Mouse (Mus musculus): ENCODE measurements around the gene Ctsz. TPM values are rescaled to one million over a fixed set of nuclear protein-coding genes. Genes with fewer than 3 reads are reported as not detected.
A peak's percentile ranks its signal among the peaks of the same experiment; 100 is the strongest.

Ctsz gene
- polyA plus RNA-seq, 1 experiment, result 244 TPM

DNA sequence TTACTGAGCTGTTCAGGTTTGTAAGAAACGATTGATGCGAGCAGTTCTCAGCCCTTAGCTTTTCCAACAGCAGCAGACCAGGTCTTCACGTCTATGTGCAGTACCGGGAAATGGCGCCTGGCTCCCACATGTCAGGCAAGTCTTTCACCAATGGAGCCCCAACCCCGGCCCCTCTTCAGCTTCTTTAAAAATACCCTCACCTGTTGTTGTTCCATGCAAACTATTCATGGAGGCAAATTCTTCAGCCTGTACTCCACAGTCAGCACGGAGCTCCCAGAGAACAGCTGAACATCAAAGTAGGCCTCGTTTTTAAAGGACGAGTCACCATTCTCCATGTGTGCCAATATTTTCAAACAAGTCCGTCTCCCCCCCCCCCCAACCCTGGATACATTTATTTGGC, 42.2 kb downstream of the Ctsz start:
- no peak overlapping the region for H3K4me3 ChIP-seq
- peak overlapping the region; percentile 27 for H3K4me2 ChIP-seq (ENCODE audit: low read depth)
- TF ChIP-seq TCF12 (IDR thresholded peaks at IDR 0.05; ENCODE audit: insufficient read depth, poor library complexity, severe bottlenecking) (peak; percentile 21), MAX (IDR thresholded peaks at IDR 0.05; ENCODE audit: low read depth) (no peak), MYOD1 (IDR thresholded peaks at IDR 0.05; ENCODE audit: control insufficient read depth in 1 of 3, insufficient read length in 2 of 3, low read depth in 2 of 3) (peak in 2 of 3 experiments; percentile 27 to 52), E2F4 (IDR thresholded peaks at IDR 0.05; ENCODE audit: insufficient read depth) (no peak), MYOG (IDR thresholded peaks at IDR 0.05; ENCODE audit: control insufficient read depth in 1 of 3, insufficient read depth in 1 of 3, insufficient read length in 2 of 3, low read depth in 2 of 3) (no peak)
- no peaks in the 10 kb centered on the region for H3K27me3 ChIP-seq (ENCODE audit: control insufficient read depth, insufficient read depth, insufficient read length)
- no peaks in the 10 kb centered on the region for H3K79me2 ChIP-seq (ENCODE audit: control insufficient read depth, insufficient read depth)
- H3ac ChIP-seq (ENCODE audit: control insufficient read depth, insufficient read length), result no peak overlapping the region
- no peaks in the 10 kb centered on the region for H3K36me3 ChIP-seq (ENCODE audit: control insufficient read depth, insufficient read depth)

DNA sequence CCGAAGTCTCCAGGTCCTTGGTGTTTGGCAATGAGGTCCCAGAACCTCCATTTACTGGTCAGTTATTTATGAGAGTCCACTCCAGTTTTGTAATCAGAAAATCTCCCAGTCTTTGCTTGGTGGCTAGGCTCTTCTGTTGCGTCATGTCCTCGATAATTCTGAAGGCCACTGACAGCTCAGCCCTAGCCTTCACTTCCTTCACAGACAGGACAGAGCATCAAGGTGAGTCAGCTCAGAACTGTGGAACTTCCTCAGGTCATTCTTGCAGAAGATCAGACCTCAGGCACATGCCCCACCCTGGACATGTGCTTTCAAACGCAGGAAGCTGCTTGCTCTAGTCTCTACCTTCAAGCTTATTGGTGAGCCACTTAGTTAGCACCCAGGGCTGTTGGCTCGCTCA, 45.5 kb downstream of the Ctsz start:
- Histone ChIP-seq H3K27me3 (ENCODE audit: control insufficient read depth, insufficient read depth, insufficient read length) (no peaks in the 10 kb centered on the region), H3K4me3 (no peak overlapping the region), H3K4me2 (ENCODE audit: low read depth) (no peak overlapping the region), H3K36me3 (ENCODE audit: control insufficient read depth, insufficient read depth) (no peaks in the 10 kb centered on the region), H3K79me2 (ENCODE audit: control insufficient read depth, insufficient read depth) (no peaks in the 10 kb centered on the region), H3ac (ENCODE audit: control insufficient read depth, insufficient read length) (no peak overlapping the region)
- TF ChIP-seq CEBPB (IDR thresholded peaks at IDR 0.05; ENCODE audit: insufficient read depth, poor library complexity, severe bottlenecking), result no peak
- no peak for TF ChIP-seq MYOG (IDR thresholded peaks at IDR 0.05; ENCODE audit: control insufficient read depth in 1 of 3, insufficient read depth in 1 of 3, insufficient read length in 2 of 3, low read depth in 2 of 3)
- no peak for TF ChIP-seq SRF (IDR thresholded peaks at IDR 0.05; ENCODE audit: control insufficient read depth, insufficient read length, low read depth)
- no peak for TF ChIP-seq POLR2A (IDR thresholded peaks at IDR 0.05; ENCODE audit: insufficient read length, low read depth)
- no peak for TF ChIP-seq MAX (IDR thresholded peaks at IDR 0.05; ENCODE audit: low read depth)
- TF ChIP-seq TCF3 (IDR thresholded peaks at IDR 0.05; ENCODE audit: insufficient read length, low read depth), result no peak
- TF ChIP-seq MYOD1 (IDR thresholded peaks at IDR 0.05; ENCODE audit: control insufficient read depth in 1 of 3, insufficient read length in 2 of 3, low read depth in 2 of 3), result no peak
- no peak for TF ChIP-seq POLR2AphosphoS2 (IDR thresholded peaks at IDR 0.05; ENCODE audit: insufficient read length, low read depth)
- no peak for TF ChIP-seq USF1 (IDR thresholded peaks at IDR 0.05; ENCODE audit: low read depth)
- TF ChIP-seq REST (IDR thresholded peaks at IDR 0.05; ENCODE audit: insufficient read depth, insufficient read length), result no peak
- no peak for TF ChIP-seq E2F4 (IDR thresholded peaks at IDR 0.05; ENCODE audit: insufficient read depth)
- no peak for TF ChIP-seq TCF12 (IDR thresholded peaks at IDR 0.05; ENCODE audit: insufficient read depth, poor library complexity, severe bottlenecking)

DNA sequence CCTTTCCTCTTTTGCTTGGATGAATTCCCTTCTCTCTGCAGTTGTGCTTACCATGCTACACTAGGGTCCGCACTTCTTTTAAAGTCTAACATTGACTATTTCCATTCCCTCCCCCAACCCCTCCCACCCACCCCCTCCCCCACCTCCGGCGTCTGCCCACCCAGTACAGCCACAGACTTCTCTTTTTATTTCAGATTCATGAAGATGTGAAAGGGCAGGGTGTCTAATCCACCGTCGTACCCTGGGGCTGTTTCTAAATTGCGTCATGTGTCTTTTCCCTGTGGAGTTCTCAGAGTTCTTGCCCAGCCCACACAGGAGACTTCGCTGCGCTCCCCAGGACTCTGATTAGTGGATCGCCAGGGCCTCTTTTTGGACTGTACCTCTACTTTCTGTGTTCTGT, 46.3 kb downstream of the Ctsz start:
- no peaks in the 10 kb centered on the region for H3K27me3 ChIP-seq (ENCODE audit: control insufficient read depth, insufficient read depth, insufficient read length)
- no peak overlapping the region for H3K4me3 ChIP-seq
- TF ChIP-seq MYOG (IDR thresholded peaks at IDR 0.05; ENCODE audit: control insufficient read depth in 1 of 3, insufficient read depth in 1 of 3, insufficient read length in 2 of 3, low read depth in 2 of 3) (no peak), REST (IDR thresholded peaks at IDR 0.05; ENCODE audit: insufficient read depth, insufficient read length) (no peak), E2F4 (IDR thresholded peaks at IDR 0.05; ENCODE audit: insufficient read depth) (no peak), CEBPB (IDR thresholded peaks at IDR 0.05; ENCODE audit: insufficient read depth, poor library complexity, severe bottlenecking) (no peak), TCF3 (IDR thresholded peaks at IDR 0.05; ENCODE audit: insufficient read length, low read depth) (no peak), MYOD1 (IDR thresholded peaks at IDR 0.05; ENCODE audit: control insufficient read depth in 1 of 3, insufficient read length in 2 of 3, low read depth in 2 of 3) (no peak), POLR2A (IDR thresholded peaks at IDR 0.05; ENCODE audit: insufficient read length, low read depth) (no peak), MAX (IDR thresholded peaks at IDR 0.05; ENCODE audit: low read depth) (no peak), USF1 (IDR thresholded peaks at IDR 0.05; ENCODE audit: low read depth) (no peak), POLR2AphosphoS2 (IDR thresholded peaks at IDR 0.05; ENCODE audit: insufficient read length, low read depth) (no peak), TCF12 (IDR thresholded peaks at IDR 0.05; ENCODE audit: insufficient read depth, poor library complexity, severe bottlenecking) (no peak), SRF (IDR thresholded peaks at IDR 0.05; ENCODE audit: control insufficient read depth, insufficient read length, low read depth) (no peak)
- no peaks in the 10 kb centered on the region for H3K79me2 ChIP-seq (ENCODE audit: control insufficient read depth, insufficient read depth)
- H3ac ChIP-seq (ENCODE audit: control insufficient read depth, insufficient read length), result no peak overlapping the region
- no peaks in the 10 kb centered on the region for H3K36me3 ChIP-seq (ENCODE audit: control insufficient read depth, insufficient read depth)
- H3K4me2 ChIP-seq (ENCODE audit: low read depth), result no peak overlapping the region

DNA sequence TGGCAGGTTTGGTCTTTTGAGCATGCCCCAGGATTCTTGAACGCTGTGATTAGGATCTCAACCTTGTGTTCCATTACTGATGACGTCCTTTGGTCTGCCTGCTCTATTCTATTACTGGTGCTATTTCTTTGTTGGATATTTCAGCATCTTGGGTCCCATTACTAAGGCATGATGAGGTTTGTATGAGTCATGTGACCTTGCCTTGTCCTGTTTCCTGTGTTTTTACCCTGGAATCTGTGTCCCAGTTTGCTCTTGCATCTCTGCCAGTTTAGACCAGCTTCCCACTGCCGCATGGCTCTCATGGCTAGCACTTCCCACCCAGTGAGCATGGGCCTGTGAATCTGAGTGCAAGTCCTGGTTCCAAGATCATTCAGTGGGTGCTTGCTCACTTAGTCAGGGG, 46.9 kb downstream of the Ctsz start:
- Histone ChIP-seq H3ac (ENCODE audit: control insufficient read depth, insufficient read length) (no peak overlapping the region), H3K79me2 (ENCODE audit: control insufficient read depth, insufficient read depth) (no peaks in the 10 kb centered on the region), H3K4me3 (no peak overlapping the region), H3K4me2 (ENCODE audit: low read depth) (no peak overlapping the region), H3K36me3 (ENCODE audit: control insufficient read depth, insufficient read depth) (no peaks in the 10 kb centered on the region), H3K27me3 (ENCODE audit: control insufficient read depth, insufficient read depth, insufficient read length) (no peaks in the 10 kb centered on the region)
- no peak for TF ChIP-seq REST (IDR thresholded peaks at IDR 0.05; ENCODE audit: insufficient read depth, insufficient read length)
- peak; percentile 26 for TF ChIP-seq USF1 (IDR thresholded peaks at IDR 0.05; ENCODE audit: low read depth)
- no peak for TF ChIP-seq TCF3 (IDR thresholded peaks at IDR 0.05; ENCODE audit: insufficient read length, low read depth)

DNA sequence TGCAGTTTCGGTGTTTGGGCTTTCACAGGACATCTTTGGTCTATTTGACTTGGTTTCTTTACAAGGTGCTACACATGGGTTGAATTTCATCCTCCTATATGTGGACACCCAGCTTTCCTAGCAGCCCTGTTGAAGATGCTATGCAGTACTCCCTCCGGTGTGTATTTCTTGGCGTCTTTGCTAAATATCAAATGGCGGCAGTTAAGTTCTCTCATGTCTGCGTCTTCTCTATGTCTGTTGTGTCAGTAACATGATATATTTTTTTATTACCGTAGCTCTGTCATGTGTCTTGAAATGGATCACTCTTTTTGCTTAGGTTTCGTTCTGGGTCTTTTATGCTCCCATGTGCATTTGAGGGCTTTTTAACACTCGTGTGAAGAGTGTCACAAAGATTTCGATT, 57.8 kb downstream of the Ctsz start:
- H3K79me2 ChIP-seq (ENCODE audit: control insufficient read depth, insufficient read depth), result no peaks in the 10 kb centered on the region
- H3K27me3 ChIP-seq (ENCODE audit: control insufficient read depth, insufficient read depth, insufficient read length), result no peaks in the 10 kb centered on the region
- no peak overlapping the region for H3K4me3 ChIP-seq
- H3K36me3 ChIP-seq (ENCODE audit: control insufficient read depth, insufficient read depth), result no peaks in the 10 kb centered on the region
- no peak overlapping the region for H3K4me2 ChIP-seq (ENCODE audit: low read depth)
- no peak for TF ChIP-seq E2F4 (IDR thresholded peaks at IDR 0.05; ENCODE audit: insufficient read depth)
- TF ChIP-seq TCF12 (IDR thresholded peaks at IDR 0.05; ENCODE audit: insufficient read depth, poor library complexity, severe bottlenecking), result no peak
- TF ChIP-seq CEBPB (IDR thresholded peaks at IDR 0.05; ENCODE audit: insufficient read depth, poor library complexity, severe bottlenecking), result no peak
- no peak for TF ChIP-seq TCF3 (IDR thresholded peaks at IDR 0.05; ENCODE audit: insufficient read length, low read depth)
- no peak for TF ChIP-seq MAX (IDR thresholded peaks at IDR 0.05; ENCODE audit: low read depth)
- TF ChIP-seq MYOD1 (IDR thresholded peaks at IDR 0.05; ENCODE audit: control insufficient read depth in 1 of 3, insufficient read length in 2 of 3, low read depth in 2 of 3), result no peak
- no peak for TF ChIP-seq REST (IDR thresholded peaks at IDR 0.05; ENCODE audit: insufficient read depth, insufficient read length)
- TF ChIP-seq POLR2A (IDR thresholded peaks at IDR 0.05; ENCODE audit: insufficient read length, low read depth), result no peak
- no peak for TF ChIP-seq USF1 (IDR thresholded peaks at IDR 0.05; ENCODE audit: low read depth)
- TF ChIP-seq SRF (IDR thresholded peaks at IDR 0.05; ENCODE audit: control insufficient read depth, insufficient read length, low read depth), result no peak
- no peak for TF ChIP-seq POLR2AphosphoS2 (IDR thresholded peaks at IDR 0.05; ENCODE audit: insufficient read length, low read depth)
- no peak for TF ChIP-seq MYOG (IDR thresholded peaks at IDR 0.05; ENCODE audit: control insufficient read depth in 1 of 3, insufficient read depth in 1 of 3, insufficient read length in 2 of 3, low read depth in 2 of 3)
- H3ac ChIP-seq (ENCODE audit: control insufficient read depth, insufficient read length), result no peak overlapping the region

Other genes with a start within 250 kb of the Ctsz start
- gene Gnas, start 154.7 kb downstream of the Ctsz start, polyA plus RNA-seq (2012; fragmentation: generic; extraction: Trizol), result 1,706 TPM
- 9.7 TPM for gene Gm20721, start 92.3 kb downstream of the Ctsz start, polyA plus RNA-seq (2012; fragmentation: generic; extraction: Trizol)
- 47.9 TPM for gene Nelfcd, start 23.2 kb downstream of the Ctsz start, polyA plus RNA-seq (2012; fragmentation: generic; extraction: Trizol)
- gene Tubb1, start 11.7 kb upstream of the Ctsz start, polyA plus RNA-seq (2012; fragmentation: generic; extraction: Trizol), result not detected
- gene Atp5e, start 25.1 kb upstream of the Ctsz start, polyA plus RNA-seq (2012; fragmentation: generic; extraction: Trizol), result 1,160 TPM
- 81.4 TPM for gene Prelid3b, start 34.0 kb upstream of the Ctsz start, polyA plus RNA-seq (2012; fragmentation: generic; extraction: Trizol)
- not detected for gene Zfp831, start 204.5 kb upstream of the Ctsz start, polyA plus RNA-seq (2012; fragmentation: generic; extraction: Trizol)

Data from myocyte (in vitro differentiated cells).